Mouse (Mus musculus) limb, embryonic 13.5 days (tissue): ENCODE data around the gene Bmp8a. TPM values are rescaled to one million over a fixed set of nuclear protein-coding genes. Genes with fewer than 3 reads are reported as not detected.
"Not testable (repeated sequence)": the region's sequence is repeated elsewhere in the genome, so short reads cannot be mapped to it uniquely, and the experiment has no call there.

Experiments used
- ATAC-seq: fragments of 200-750 bp; cut with Nextera tagmentation; 2 replicates; pipeline ENCODE4 v1.8.0; 2017; ENCODE audit warnings: low read depth, moderate number of reproducible peaks, moderate TSS enrichment; ENCODE audit not compliant: low FRiP score
- H3K27ac ChIP-seq: fragments of 300-500 bp; sonication (generic); 2 replicates; pipeline ENCODE4 v1.5.1; 2015; ENCODE audit warnings: inconsistent platforms, mild to moderate bottlenecking, moderate library complexity
- H3K27me3 ChIP-seq: fragments of 300-500 bp; sonication (generic); 2 replicates; pipeline ENCODE4 v1.6.1; 2015; ENCODE audit warnings: mild to moderate bottlenecking, inconsistent platforms
- H3K36me3 ChIP-seq: fragments of 300-500 bp; sonication (generic); 2 replicates; pipeline ENCODE4 v1.6.1; 2015; ENCODE audit warnings: inconsistent platforms, mild to moderate bottlenecking, moderate library complexity
- H3K4me1 ChIP-seq: fragments of 300-500 bp; sonication (generic); 2 replicates; pipeline ENCODE4 v1.6.1; 2015; ENCODE audit warnings: inconsistent platforms
- H3K4me2 ChIP-seq: fragments of 300-500 bp; sonication (generic); replicated peaks from 2 replicates; pipeline ENCODE4 v1.6.1; 2015; ENCODE audit warnings: inconsistent platforms, mild to moderate bottlenecking, moderate library complexity
- H3K4me3 ChIP-seq: fragments of 300-500 bp; sonication (generic); 2 replicates; pipeline ENCODE4 v1.5.1; 2015; ENCODE audit warnings: moderate library complexity, mild to moderate bottlenecking, inconsistent platforms
- H3K9ac ChIP-seq: fragments of 300-500 bp; sonication (generic); 2 replicates; pipeline ENCODE4 v1.6.1; 2015; ENCODE audit warnings: mild to moderate bottlenecking, inconsistent platforms
- H3K9me3 ChIP-seq: fragments of 300-500 bp; sonication (generic); 2 replicates; pipeline ENCODE4 v1.6.1; 2016; ENCODE audit warnings: inconsistent platforms
- WGBS: fragments of 180-500 bp; shearing (Covaris S2); methylation state at CpG from one replicate; pipeline ENCODE4 v1.1.7; 2015; 5-methylcytosine and 5-hydroxymethylcytosine counted together
- polyA plus RNA-seq: library from polyadenylated mRNA; unstranded; fragments of >200 nt; fragmentation: Nextera tagmentation; extraction: Ambion mirVana; gene quantifications from 2 replicates; pipeline ENCODE4 v1.2.1, GENCODE M21; 2015

Gene Bmp8a
- polyA plus RNA-seq, 1 experiment from 2014 or later = 0.92 TPM

GRCm38 (mm10) chr4:123353271-123353877 lies 10.3 kb upstream of the Bmp8a start:
- Histone ChIP-seq H3K9ac (no peak overlapping the region), H3K4me3 (no peak overlapping the region), H3K36me3 (peaks cover 84% of the 10 kb centered on the region), H3K27me3 (no peaks in the 10 kb centered on the region), H3K9me3 (no peaks in the 10 kb centered on the region), H3K4me1 (no peaks in the 10 kb centered on the region), H3K4me2 (no peak overlapping the region), H3K27ac (no peak overlapping the region)
- 85% methylated on average over 9 of the region's 10 CpGs for WGBS
- ATAC-seq = no peak

GRCm38 (mm10) chr4:123343471-123343789 lies 378 bp upstream of the Bmp8a start:
- Histone ChIP-seq H3K4me3 (peak overlapping the region; percentile 53), H3K36me3 (peaks cover 11% of the 10 kb centered on the region; the same call in 1 of the 2 replicates), H3K27ac (no peak overlapping the region), H3K27me3 (peaks cover 62% of the 10 kb centered on the region), H3K9ac (no peak overlapping the region), H3K4me1 (peaks cover 17% of the 10 kb centered on the region), H3K4me2 (peak overlapping the region; percentile 85), H3K9me3 (0 out of 2 replicates have a peak, but pooled peaks cover 4% of the 10 kb centered on the region)
- 0 out of 2 replicates have a peak, but pooled peaks have one; percentile 3 for ATAC-seq
- 2% methylated on average over 6 of the region's 6 CpGs for WGBS

DNA sequence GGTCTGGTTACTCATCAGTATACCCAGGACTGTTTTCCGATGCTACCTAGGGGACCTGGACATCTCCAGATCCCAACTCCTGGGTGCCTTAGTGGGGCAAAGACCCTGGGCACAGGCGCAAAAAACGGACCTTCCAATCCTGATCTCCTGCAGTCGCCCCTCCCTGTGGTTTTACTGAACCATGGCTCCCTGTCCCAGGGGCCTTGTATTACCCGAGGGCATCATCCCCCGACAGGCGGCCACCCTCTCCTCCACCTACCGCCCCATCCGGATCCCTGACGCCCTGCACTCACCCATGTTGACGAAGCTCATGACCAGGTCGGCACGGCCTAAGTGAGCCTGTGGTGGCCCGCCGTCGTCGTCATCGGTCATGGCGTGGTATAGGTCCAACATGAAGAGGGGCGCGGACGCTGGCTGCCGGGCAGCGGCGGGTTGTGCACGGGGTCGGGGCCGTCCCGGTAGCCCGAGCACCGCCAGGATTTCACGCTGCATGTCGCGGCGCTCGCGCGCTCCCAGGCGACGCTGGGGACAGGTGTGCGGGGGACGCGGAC lies 886 bp downstream of the Bmp8a start:
- ATAC-seq = no peak; the same call in 1 of the 2 replicates
- H3K9ac ChIP-seq = peak overlapping the region; percentile 48
- 5% methylated on average over 32 of the region's 43 CpGs for WGBS

GRCm38 (mm10) chr4:123340232-123340631 lies 2.8 kb downstream of the Bmp8a start:
- no peak for ATAC-seq

More for the DNA sequence above, 886 bp downstream of the Bmp8a start:
- Histone ChIP-seq H3K4me2 (peak overlapping the region; percentile 85), H3K9me3 (0 out of 2 replicates have a peak, but pooled peaks cover 4% of the 10 kb centered on the region), H3K4me1 (peaks cover 17% of the 10 kb centered on the region), H3K27ac (no peak overlapping the region), H3K36me3 (no peaks in the 10 kb centered on the region), H3K27me3 (peaks cover 65% of the 10 kb centered on the region), H3K4me3 (peak overlapping the region; percentile 53)

DNA sequence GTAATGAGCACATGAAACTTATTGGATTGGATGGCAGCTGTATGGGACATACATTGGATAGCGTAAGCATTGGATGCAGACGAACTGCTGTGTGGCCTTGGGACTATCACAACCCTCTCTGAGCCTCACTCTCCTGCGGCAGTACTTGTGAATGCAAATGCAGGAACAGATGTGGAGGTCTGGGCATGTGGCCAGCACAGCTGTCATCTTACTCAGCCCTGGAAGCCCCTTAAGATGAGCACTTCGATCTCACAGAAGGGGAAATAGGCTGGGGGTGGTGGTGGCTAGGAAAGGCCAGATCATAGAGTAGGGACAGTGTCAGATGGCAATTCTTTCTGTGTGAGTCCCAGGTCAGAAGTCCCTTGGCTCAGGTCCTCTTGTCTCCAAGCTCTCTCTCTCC lies 5.4 kb downstream of the Bmp8a start:
- Histone ChIP-seq H3K27ac (no peak overlapping the region), H3K9me3 (0 out of 2 replicates have a peak, but pooled peaks cover 2% of the 10 kb centered on the region), H3K4me3 (no peak overlapping the region), H3K9ac (no peak overlapping the region), H3K4me2 (no peak overlapping the region), H3K4me1 (peaks cover 13% of the 10 kb centered on the region), H3K36me3 (no peaks in the 10 kb centered on the region), H3K27me3 (peaks cover 41% of the 10 kb centered on the region)
- 73% methylated on average over 4 of the region's 4 CpGs for WGBS
- ATAC-seq = no peak

More at GRCm38 (mm10) chr4:123340232-123340631, 2.8 kb downstream of the Bmp8a start:
- Histone ChIP-seq H3K27me3 (peaks cover 65% of the 10 kb centered on the region), H3K4me3 (no peak overlapping the region), H3K9me3 (0 out of 2 replicates have a peak, but pooled peaks cover 4% of the 10 kb centered on the region), H3K9ac (no peak overlapping the region), H3K27ac (no peak overlapping the region), H3K4me1 (peaks cover 20% of the 10 kb centered on the region), H3K4me2 (no peak overlapping the region), H3K36me3 (no peaks in the 10 kb centered on the region)
- WGBS = 67% methylated on average over 5 of the region's 5 CpGs

GRCm38 (mm10) chr4:123335796-123336585 lies 7.1 kb downstream of the Bmp8a start:
- no peak overlapping the region for H3K4me2 ChIP-seq
- peaks cover 24% of the 10 kb centered on the region for H3K27me3 ChIP-seq
- no peak overlapping the region for H3K27ac ChIP-seq
- WGBS = 64% methylated on average over 14 of the region's 14 CpGs
- peaks cover 4% of the 10 kb centered on the region; the same call in 1 of the 2 replicates for H3K4me1 ChIP-seq
- no peaks in the 10 kb centered on the region for H3K36me3 ChIP-seq
- H3K4me3 ChIP-seq = no peak overlapping the region
- no peak overlapping the region for H3K9ac ChIP-seq
- ATAC-seq = no peak
- 0 out of 2 replicates have a peak, but pooled peaks cover 9% of the 10 kb centered on the region for H3K9me3 ChIP-seq

GRCm38 (mm10) chr4:123335244-123335643 lies 7.8 kb downstream of the Bmp8a start:
- not testable (repeated sequence) for H3K36me3 ChIP-seq, H3K9ac ChIP-seq, ATAC-seq, H3K9me3 ChIP-seq, H3K4me2 ChIP-seq, H3K4me1 ChIP-seq, H3K27ac ChIP-seq, H3K4me3 ChIP-seq
- H3K27me3 ChIP-seq = peaks cover 17% of the 10 kb centered on the region
- WGBS = 41% methylated on average over 10 of the region's 10 CpGs

DNA sequence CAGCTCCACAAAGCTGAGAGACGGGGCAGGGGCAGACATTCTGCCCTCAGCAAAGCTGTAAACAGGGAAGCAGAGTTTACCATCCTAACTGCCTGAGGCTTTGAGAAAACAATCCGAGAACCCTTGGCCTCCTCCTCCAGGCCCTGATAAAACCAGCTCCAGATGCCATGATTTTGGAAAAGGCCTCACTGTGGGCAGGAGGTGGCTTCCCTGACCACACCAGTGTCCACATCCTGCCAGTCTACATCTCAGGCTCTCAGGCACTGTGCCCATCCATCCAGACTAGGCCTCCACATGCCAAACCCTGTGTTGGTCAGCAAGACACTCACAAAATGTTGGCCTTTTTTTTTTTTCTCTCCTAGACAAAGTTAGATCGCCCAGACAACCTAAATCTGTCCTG lies 8.9 kb downstream of the Bmp8a start:
- Histone ChIP-seq H3K9me3 (0 out of 2 replicates have a peak, but pooled peaks cover 9% of the 10 kb centered on the region), H3K9ac (no peak overlapping the region), H3K27me3 (peaks cover 11% of the 10 kb centered on the region; the same call in 1 of the 2 replicates), H3K4me1 (peaks cover 4% of the 10 kb centered on the region; the same call in 1 of the 2 replicates), H3K4me3 (no peak overlapping the region), H3K27ac (no peak overlapping the region), H3K4me2 (no peak overlapping the region), H3K36me3 (no peaks in the 10 kb centered on the region)
- no peak for ATAC-seq
- WGBS = 52% methylated on average over 3 of the region's 3 CpGs

- Histone ChIP-seq H3K4me3 (no peak overlapping the region), H3K9ac (no peak overlapping the region), H3K27me3 (0 out of 2 replicates have a peak, but pooled peaks cover under 1% of the 10 kb centered on the region), H3K36me3 (no peaks in the 10 kb centered on the region), H3K27ac (no peak overlapping the region), H3K4me1 (peaks cover 4% of the 10 kb centered on the region; the same call in 1 of the 2 replicates), H3K4me2 (no peak overlapping the region), H3K9me3 (0 out of 2 replicates have a peak, but pooled peaks cover 9% of the 10 kb centered on the region)
- WGBS = 92% methylated on average over 4 of the region's 4 CpGs
- no peak for ATAC-seq
Measured at GRCm38 (mm10) chr4:123333151-123333550, 9.9 kb downstream of the Bmp8a start.

DNA sequence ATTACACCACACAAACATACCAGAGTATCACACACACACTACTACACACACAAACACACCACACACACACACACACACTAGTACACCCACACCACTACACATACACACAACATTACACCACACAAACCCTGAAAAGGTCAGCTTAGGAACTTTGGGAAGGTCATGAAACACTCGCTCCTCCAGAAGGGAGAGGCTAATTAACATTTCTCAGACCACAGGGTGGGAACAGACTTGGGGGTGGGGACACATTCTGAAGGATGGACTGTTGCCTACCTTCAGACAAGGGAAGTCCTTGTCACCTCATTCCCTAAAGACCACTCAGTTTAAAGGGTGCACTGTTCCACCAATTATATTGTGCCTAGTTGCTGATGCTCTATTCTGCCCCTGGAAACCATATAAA lies 11.1 kb downstream of the Bmp8a start:
- not testable (repeated sequence) for H3K36me3 ChIP-seq, H3K9me3 ChIP-seq, H3K4me1 ChIP-seq, H3K4me2 ChIP-seq, H3K27ac ChIP-seq, H3K27me3 ChIP-seq, ATAC-seq, H3K4me3 ChIP-seq, H3K9ac ChIP-seq
- 62% methylated on average over 1 of the region's 1 CpGs for WGBS

DNA sequence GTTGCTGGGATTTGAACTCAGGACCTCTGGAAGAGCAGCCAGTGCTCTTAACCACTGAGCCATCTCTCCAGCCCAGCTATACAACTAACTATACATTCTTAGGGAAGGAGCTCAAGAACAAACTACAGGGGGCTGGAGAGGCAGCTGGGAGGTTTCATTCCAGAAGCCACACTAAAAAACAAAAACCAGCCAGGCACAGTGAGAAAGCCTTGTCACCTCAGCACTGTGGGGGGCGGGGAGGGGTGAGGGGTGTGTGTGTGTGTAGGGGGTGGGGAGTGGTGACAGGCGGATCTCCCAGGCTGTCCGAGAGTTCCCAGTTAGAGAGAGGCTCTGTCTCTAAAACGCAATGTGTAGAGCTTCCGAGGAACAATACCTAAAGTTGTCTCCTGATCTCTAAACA lies 11.7 kb downstream of the Bmp8a start:
- Histone ChIP-seq H3K4me1 (peaks cover 4% of the 10 kb centered on the region; the same call in 1 of the 2 replicates), H3K4me3 (no peak overlapping the region), H3K27me3 (no peaks in the 10 kb centered on the region), H3K4me2 (no peak overlapping the region), H3K36me3 (no peaks in the 10 kb centered on the region), H3K9ac (no peak overlapping the region), H3K27ac (no peak overlapping the region), H3K9me3 (0 out of 2 replicates have a peak, but pooled peaks cover 9% of the 10 kb centered on the region)
- no peak for ATAC-seq
- 86% methylated on average over 5 of the region's 5 CpGs for WGBS

GRCm38 (mm10) chr4:123328946-123329345 lies 14.1 kb downstream of the Bmp8a start:
- WGBS = 61% methylated on average over 6 of the region's 6 CpGs
- ATAC-seq = no peak
- Histone ChIP-seq H3K4me3 (no peak overlapping the region), H3K36me3 (no peaks in the 10 kb centered on the region), H3K27me3 (peaks cover 13% of the 10 kb centered on the region), H3K4me2 (no peak overlapping the region), H3K4me1 (no peaks in the 10 kb centered on the region), H3K9ac (no peak overlapping the region), H3K9me3 (0 out of 2 replicates have a peak, but pooled peaks cover 9% of the 10 kb centered on the region), H3K27ac (no peak overlapping the region)
